Mouse (Mus musculus) retina, postnatal 7 days (tissue): ENCODE data around the gene Taf11.

Experiments used
- DNase-seq: peaks from one replicate; pipeline ENCODE4 v3.0.0-alpha.2; 2012; ENCODE audit warnings: low read depth, low spot score

The Taf11 gene

GRCm38 (mm10) chr17:27922174-27922712 lies 12.6 kb upstream of the Taf11 start:
- no peak for DNase-seq

- DNase-seq: no peak
These were observed 11.0 kb upstream of the Taf11 start for GRCm38 (mm10) chr17:27920676-27921075.

DNA sequence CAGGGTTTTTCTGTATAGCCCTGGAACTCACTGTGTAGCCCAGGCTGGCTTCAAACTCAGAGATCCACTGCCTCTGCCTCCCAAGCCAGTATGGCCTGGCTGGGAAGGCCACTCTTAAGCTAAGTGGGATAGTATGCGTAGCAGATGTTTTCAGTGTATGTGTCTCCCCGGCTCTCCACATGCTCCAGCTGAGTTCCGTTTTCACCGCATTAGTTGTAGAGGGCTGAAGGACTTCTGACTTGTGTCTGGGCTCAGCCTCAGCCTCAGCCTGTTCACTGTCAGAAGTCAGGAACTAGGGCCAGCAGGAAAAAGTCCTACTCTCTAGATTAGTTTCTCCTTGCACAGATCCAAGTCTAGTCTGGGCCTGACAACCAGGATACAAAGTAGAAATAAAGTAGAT lies 6.7 kb upstream of the Taf11 start:
- no peak for DNase-seq

GRCm38 (mm10) chr17:27914742-27915141 lies 5.1 kb upstream of the Taf11 start:
- DNase-seq: no peak

DNA sequence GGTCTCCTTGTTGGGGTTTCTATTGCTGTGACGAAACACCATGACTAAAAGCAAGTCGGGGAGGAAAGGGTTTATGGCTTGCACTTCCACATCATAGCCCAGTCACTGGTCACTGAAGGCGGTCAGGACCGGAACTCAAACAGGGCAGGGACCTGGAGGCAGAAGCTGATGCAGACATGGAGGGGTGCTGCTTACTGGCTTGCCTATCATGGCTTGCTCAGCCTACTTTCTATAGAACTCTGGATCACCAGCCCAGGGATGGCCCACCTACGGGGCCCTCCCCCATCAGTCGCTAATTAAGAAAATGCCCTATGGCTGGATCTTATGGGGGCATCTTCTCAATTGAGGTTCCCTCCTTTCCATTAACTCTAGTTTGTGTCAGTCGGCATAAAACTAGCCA lies 1.7 kb upstream of the Taf11 start:
- DNase-seq: no peak

GRCm38 (mm10) chr17:27908888-27909621 lies 589 bp downstream of the Taf11 start, which contains the start of gene Anks1:
Gene Anks1, plus strand, starts transcription at chr17:27909306.
- peak; percentile 83 for DNase-seq

DNA sequence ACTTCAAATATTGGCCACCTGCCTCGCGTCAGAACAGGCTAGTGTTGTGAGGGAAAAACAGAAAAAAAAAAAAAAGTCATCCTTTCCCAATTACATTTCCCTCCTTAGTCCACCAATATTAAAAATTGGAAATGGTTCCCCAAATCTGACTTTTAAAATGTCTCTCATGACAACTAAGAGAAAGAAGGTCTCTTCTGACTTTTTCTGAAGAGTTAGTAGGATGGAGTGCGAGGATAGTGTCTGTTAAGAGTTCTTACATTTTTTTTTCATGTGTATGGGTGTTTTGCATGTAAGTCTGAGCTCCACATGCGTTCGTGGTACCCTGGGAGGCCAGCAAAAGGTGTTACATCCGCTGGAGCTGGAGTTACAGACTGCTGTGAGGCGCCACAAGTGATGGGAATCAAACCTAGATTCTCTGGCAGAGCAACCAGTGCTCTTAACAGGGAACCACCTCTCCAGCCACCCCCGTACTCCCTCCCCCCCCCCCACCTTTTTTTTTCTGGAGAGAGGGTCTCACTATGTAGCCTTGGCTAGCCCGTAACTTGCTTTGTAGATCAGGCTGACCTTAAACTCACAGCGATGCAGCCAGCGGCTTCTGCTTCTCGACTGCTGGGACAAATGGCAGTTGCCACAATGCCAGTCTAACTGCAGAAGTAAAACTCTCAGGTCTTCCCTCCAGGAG lies 1.3 kb downstream of the Taf11 start:
- no peak for DNase-seq

- DNase-seq: peak; percentile 86
These were observed 2.0 kb downstream of the Taf11 start for GRCm38 (mm10) chr17:27907512-27908205.

DNA sequence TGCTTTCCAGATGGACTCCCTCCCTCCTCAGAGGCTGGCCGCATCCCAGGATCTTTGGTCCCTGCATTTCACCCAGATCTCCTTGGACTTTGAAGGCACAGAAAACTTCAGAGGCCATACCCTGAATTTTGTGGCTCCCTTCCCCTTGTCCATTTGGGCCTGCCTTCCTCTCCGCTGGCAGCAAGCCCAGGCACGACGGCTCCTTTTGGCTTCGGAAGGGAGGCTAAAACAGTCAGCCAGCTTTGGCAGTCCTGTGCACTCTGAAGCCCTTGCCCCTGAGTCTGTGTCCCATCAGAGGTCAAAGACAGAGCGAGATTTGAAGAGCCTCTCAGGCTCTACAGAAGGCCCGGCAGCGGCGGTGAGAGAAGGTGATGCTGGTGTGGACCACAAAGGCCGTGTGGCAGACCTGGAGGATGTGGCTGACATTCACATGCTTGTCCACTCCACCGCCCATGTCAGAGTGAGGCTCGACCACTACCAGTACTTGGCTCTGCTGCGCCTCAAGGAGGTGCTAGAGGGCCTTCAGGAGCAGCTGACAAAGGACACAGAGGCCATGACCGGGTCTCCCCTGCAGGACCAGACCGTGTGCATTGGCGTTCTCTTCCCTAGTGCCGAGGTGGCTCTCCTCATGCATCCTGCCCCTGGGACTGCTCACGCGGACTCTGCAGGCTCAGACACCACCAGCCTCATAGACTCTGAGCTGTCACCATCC lies 23.0 kb downstream of the Taf11 start:
- DNase-seq: no peak

DNA sequence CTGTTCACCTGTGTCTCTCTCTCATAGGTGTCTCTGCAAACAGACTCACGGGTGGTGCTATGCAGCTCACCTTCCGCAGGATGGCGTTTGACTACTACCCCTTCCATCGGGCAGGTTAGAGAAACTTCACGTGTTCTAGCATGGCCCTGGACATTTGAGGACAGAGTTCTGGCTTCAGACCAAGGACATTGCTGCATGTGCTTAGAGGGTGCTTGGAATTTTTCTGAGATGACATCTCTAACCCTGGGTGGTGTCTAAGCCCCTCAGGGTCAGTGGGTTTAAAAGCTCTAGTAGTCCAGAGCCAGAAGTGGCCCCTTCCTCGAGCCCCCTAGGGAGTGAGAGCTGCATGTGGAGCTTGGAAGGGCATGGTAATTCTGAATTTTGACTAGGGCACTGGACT lies 25.6 kb downstream of the Taf11 start:
- DNase-seq: no peak

DNA sequence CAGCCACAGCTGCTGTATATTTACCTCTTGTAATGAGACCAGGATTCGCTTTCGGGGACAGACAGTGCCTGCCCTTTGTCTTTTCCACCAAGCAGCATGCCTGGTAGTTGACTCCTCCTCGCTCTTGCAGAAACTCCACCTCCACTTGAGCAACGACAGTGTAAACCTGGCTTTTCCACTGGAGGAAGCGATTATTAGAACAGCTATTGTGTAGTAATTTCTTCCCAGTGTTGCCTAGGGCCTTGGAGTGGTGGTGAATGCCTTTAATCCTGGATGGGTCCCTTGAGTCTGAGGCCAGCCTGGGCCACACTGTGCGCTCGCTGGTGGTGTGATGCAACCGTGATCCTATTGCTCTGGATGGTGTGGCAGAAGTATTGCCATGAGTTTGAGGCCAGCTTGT lies 26.5 kb downstream of the Taf11 start:
- DNase-seq: no peak

DNA sequence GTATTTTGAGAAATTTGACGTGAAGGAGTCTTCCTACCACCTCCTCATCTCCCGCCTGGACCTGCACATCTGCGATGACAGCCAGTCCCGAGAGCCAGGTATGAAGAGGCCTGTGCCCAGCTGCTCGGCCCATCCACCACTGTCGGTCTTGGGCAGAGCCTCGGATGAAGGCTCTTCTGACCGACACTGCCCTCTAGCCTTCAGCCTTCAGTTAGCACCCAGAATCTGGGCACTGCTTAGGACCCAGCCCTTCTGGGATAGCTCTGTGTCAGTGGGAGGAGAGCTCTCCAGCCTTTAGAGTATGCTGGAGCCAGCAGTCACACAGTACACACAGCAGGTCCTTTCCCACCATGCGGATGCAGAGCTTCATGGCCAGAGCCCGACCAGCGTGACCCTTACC lies 28.1 kb downstream of the Taf11 start:
- DNase-seq: peak; percentile 3

GRCm38 (mm10) chr17:27874510-27874909 lies 35.1 kb downstream of the Taf11 start:
- DNase-seq: no peak

- DNase-seq: no peak
These were observed 36.1 kb downstream of the Taf11 start for GRCm38 (mm10) chr17:27873583-27873982.

DNA sequence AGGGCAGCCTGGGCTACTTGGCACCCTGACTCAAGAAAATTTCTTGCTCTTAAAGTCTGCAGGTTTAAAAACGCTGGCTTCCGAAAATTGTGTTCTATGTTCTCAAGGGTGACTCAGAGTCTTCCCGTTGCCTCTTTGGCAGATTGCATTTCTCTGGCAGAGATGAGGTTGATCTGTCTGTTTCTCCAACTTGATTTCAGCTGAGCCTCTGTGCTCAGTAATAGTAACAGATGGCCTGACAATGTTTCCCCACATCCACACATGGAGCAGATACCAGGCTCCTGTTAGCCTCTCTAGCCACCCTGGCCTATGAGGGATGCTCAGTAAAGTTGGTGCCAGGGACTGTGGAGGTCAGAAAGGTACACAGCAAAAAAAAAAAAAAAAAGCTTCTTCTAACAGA lies 37.8 kb downstream of the Taf11 start:
- DNase-seq: no peak

DNA sequence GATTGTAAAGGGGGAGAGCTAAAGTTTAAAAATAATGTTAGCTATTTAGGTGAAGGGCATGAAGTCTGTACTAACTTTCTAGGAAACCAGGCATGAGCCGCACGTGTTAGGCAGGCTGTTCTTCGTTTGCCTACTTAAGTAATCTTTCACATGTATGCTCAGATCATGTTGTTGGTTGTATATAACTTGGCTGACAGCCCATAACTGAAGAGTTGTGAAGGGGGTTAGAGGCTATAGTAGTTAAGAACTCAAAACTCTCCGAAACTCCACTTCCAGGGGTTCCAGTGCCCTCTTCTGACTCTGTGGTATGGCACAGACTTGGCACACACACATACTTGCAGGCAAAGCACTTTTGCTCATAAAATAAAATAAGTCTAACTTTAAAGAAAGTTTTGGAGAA lies 42.9 kb downstream of the Taf11 start:
- no peak for DNase-seq

DNA sequence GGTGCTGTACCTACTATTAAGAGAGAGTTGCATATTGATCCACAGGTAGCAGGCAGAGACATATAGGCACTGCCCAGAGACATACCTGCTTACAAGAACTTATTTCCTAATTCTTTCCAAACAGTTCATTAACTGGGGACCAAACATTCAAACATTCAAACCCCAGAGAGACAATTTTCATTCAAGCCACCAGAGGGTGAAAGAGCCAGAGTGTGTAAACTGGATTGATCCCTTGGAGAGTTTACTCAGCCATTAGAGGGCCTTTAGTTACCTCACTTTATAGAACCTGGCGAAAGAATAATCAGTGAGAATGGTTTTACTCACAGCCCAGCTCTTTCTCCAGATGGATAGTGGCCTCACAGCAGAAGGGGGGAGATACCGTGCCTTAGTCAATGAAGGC lies 44.2 kb downstream of the Taf11 start:
- DNase-seq: no peak

DNA sequence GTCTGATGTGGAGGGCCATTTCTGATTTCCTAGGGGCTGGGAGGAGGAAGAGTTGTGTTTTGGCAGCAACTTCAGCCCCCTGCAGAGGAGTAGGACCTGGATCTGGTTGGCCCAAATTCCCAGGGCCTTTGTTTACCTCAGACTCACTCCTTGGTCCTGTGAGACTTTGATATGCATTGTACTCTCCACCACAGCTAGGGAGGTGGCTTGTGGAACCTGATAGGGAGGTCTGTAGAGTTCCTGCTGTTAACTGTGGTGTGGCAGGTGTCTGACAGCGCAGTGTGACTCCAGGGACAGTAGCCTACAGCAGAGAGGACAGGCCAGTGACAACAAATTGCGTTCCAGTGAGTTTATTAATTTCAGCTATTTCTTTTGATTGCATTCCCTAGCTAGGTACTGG lies 50.5 kb downstream of the Taf11 start:
- DNase-seq: no peak

- DNase-seq: no peak
These were observed 51.8 kb downstream of the Taf11 start for GRCm38 (mm10) chr17:27857649-27858475.

DNA sequence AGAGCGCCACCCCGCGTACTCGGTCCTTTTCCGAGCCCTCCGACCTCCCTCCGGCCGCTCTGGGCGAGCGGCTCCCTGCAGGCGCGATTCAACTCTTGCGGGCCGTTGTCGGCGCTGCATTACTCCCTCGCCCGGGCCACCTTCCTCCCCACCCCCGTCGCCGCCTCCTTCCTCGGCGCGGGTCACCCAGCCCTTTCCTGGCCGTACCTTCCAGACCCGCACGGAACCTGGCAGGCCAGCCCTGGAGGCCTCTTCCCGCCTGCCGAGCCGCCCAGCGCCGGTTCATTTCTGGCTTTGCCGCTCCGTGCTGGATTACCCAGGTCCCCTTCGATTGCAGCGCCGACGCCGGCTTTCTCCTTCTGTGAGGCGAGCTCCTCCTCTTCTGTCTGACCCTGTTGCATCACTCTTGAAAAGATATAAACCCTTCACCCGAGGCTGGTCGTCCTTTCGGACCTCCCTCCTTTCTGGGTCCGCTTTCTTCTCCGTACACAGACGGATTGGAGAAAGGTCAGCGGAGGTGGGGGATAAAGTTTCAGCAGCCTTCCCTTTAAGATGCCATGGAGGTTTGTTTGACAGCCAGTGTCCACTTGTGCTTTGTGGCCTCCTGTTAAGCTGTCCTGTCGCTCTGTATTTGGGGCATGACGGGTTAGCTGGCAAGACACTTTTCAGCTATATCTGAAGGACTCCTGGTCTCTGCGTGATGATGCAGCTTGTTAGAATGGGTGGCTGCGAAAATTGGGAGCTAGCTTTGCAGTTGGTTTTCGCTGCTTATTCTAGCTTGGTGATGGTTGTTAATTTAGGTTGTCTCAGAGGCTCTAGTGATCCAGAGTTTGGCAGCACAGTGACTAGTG lies 52.6 kb downstream of the Taf11 start:
- peak; percentile 21 for DNase-seq
